Mouse (Mus musculus): ENCODE data around the gene Pax6. TPM values are rescaled to one million over a fixed set of nuclear protein-coding genes. Genes with fewer than 3 reads are reported as not detected.

The Pax6 gene
- total and polyA plus RNA-seq, 2 experiments from 2014 or later, result 0.15 TPM; not detected in 1

GRCm38 (mm10) chr2:105679331-105679730, 10.6 kb downstream of the Pax6 start:
- 0% methylated on average over 2 of the region's 2 CpGs for WGBS
- H3K9ac ChIP-seq (replicated peaks; ENCODE audit: low read depth, low read length), result no peak overlapping the region
- no peak overlapping the region for H3K27ac ChIP-seq (ENCODE audit: low read depth)
- DNase-seq (ENCODE audit: low spot score) (no peak), ATAC-seq (ENCODE audit: insufficient read depth, low read depth) (no peak)
- peaks cover 15% of the 10 kb centered on the region; the same call in 1 of the 2 replicates for H3K4me1 ChIP-seq (ENCODE audit: control insufficient read depth, insufficient read depth)
- H3K4me3 ChIP-seq (ENCODE audit: low read depth, low read length), result no peak overlapping the region
- TF ChIP-seq CTCF (IDR thresholded peaks at IDR 0.05; ENCODE audit: low read depth), result no peak
- no peak for TF ChIP-seq EP300 (IDR thresholded peaks at IDR 0.05; ENCODE audit: low read depth)
- peaks cover 98% of the 10 kb centered on the region for H3K27me3 ChIP-seq (ENCODE audit: control insufficient read depth, insufficient read depth, low read length)
- H3K9me3 ChIP-seq (replicated peaks; ENCODE audit: control insufficient read depth, low read length), result no peaks in the 10 kb centered on the region
- H3K36me3 ChIP-seq (replicated peaks; ENCODE audit: control insufficient read depth, insufficient read depth, low read length), result no peaks in the 10 kb centered on the region
- H3K4me2 ChIP-seq (ENCODE audit: low read depth, low read length), result no peak overlapping the region

- ATAC-seq (ENCODE audit: insufficient read depth, low read depth), result no peak
- H3K9me3 ChIP-seq (replicated peaks; ENCODE audit: control insufficient read depth, low read length), result no peaks in the 10 kb centered on the region
- TF ChIP-seq CTCF (IDR thresholded peaks at IDR 0.05; ENCODE audit: low read depth), result no peak
Observed at GRCm38 (mm10) chr2:105680146-105680998, 11.7 kb downstream of the Pax6 start.

GRCm38 (mm10) chr2:105680999-105681710, 12.5 kb downstream of the Pax6 start:
- no peaks in the 10 kb centered on the region for H3K36me3 ChIP-seq (replicated peaks; ENCODE audit: control insufficient read depth, insufficient read depth, low read length)
- 0 out of 2 replicates have a peak, but pooled peaks cover 4% of the 10 kb centered on the region for H3K4me1 ChIP-seq (ENCODE audit: control insufficient read depth, insufficient read depth)
- no peak overlapping the region for H3K9ac ChIP-seq (replicated peaks; ENCODE audit: low read depth, low read length)
- no peak overlapping the region for H3K27ac ChIP-seq (ENCODE audit: low read depth)
- no peak overlapping the region for H3K4me3 ChIP-seq (ENCODE audit: low read depth, low read length)
- no peaks in the 10 kb centered on the region for H3K9me3 ChIP-seq (replicated peaks; ENCODE audit: control insufficient read depth, low read length)
- no peak overlapping the region for H3K4me2 ChIP-seq (ENCODE audit: low read depth, low read length)
- no peak for ATAC-seq (ENCODE audit: insufficient read depth, low read depth)
- no peak for DNase-seq (ENCODE audit: low spot score)
- WGBS, result 5% methylated on average over 30 of the region's 30 CpGs
- peaks cover 97% of the 10 kb centered on the region for H3K27me3 ChIP-seq (ENCODE audit: control insufficient read depth, insufficient read depth, low read length)
- TF ChIP-seq CTCF (IDR thresholded peaks at IDR 0.05; ENCODE audit: low read depth) (no peak), EP300 (IDR thresholded peaks at IDR 0.05; ENCODE audit: low read depth) (no peak)

More at GRCm38 (mm10) chr2:105680146-105680998, 11.7 kb downstream of the Pax6 start:
- no peak for DNase-seq (ENCODE audit: low spot score)
- H3K9ac ChIP-seq (replicated peaks; ENCODE audit: low read depth, low read length), result no peak overlapping the region
- H3K27ac ChIP-seq (ENCODE audit: low read depth), result no peak overlapping the region
- no peaks in the 10 kb centered on the region for H3K36me3 ChIP-seq (replicated peaks; ENCODE audit: control insufficient read depth, insufficient read depth, low read length)
- H3K4me3 ChIP-seq (ENCODE audit: low read depth, low read length), result no peak overlapping the region
- WGBS, result 4% methylated on average over 23 of the region's 24 CpGs
- H3K4me2 ChIP-seq (ENCODE audit: low read depth, low read length), result no peak overlapping the region
- H3K27me3 ChIP-seq (ENCODE audit: control insufficient read depth, insufficient read depth, low read length), result peaks cover 97% of the 10 kb centered on the region
- peaks cover 6% of the 10 kb centered on the region; the same call in 1 of the 2 replicates for H3K4me1 ChIP-seq (ENCODE audit: control insufficient read depth, insufficient read depth)

GRCm38 (mm10) chr2:105682011-105682501, 13.4 kb downstream of the Pax6 start:
- 0 out of 2 replicates have a peak overlapping the region, but pooled peaks have one; percentile 11 for H3K4me3 ChIP-seq (ENCODE audit: low read depth, low read length)
- peaks cover 97% of the 10 kb centered on the region for H3K27me3 ChIP-seq (ENCODE audit: control insufficient read depth, insufficient read depth, low read length)
- no peaks in the 10 kb centered on the region for H3K36me3 ChIP-seq (replicated peaks; ENCODE audit: control insufficient read depth, insufficient read depth, low read length)
- 2% methylated on average over 23 of the region's 23 CpGs for WGBS
- no peak overlapping the region for H3K4me2 ChIP-seq (ENCODE audit: low read depth, low read length)
- TF ChIP-seq CTCF (IDR thresholded peaks at IDR 0.05; ENCODE audit: low read depth) (no peak), EP300 (IDR thresholded peaks at IDR 0.05; ENCODE audit: low read depth) (no peak)
- H3K4me1 ChIP-seq (ENCODE audit: control insufficient read depth, insufficient read depth), result no peaks in the 10 kb centered on the region
- DNase-seq (ENCODE audit: low spot score) (no peak), ATAC-seq (ENCODE audit: insufficient read depth, low read depth) (no peak)
- H3K27ac ChIP-seq (ENCODE audit: low read depth), result no peak overlapping the region
- H3K9ac ChIP-seq (replicated peaks; ENCODE audit: low read depth, low read length), result no peak overlapping the region
- no peaks in the 10 kb centered on the region for H3K9me3 ChIP-seq (replicated peaks; ENCODE audit: control insufficient read depth, low read length)

- Histone ChIP-seq H3K9ac (replicated peaks; ENCODE audit: low read depth, low read length) (no peak overlapping the region), H3K4me1 (ENCODE audit: control insufficient read depth, insufficient read depth) (peaks cover 4% of the 10 kb centered on the region; the same call in 1 of the 2 replicates), H3K27me3 (ENCODE audit: control insufficient read depth, insufficient read depth, low read length) (peaks cover 97% of the 10 kb centered on the region), H3K4me2 (ENCODE audit: low read depth, low read length) (no peak overlapping the region), H3K9me3 (replicated peaks; ENCODE audit: control insufficient read depth, low read length) (no peaks in the 10 kb centered on the region), H3K4me3 (ENCODE audit: low read depth, low read length) (no peak overlapping the region), H3K27ac (ENCODE audit: low read depth) (no peak overlapping the region), H3K36me3 (replicated peaks; ENCODE audit: control insufficient read depth, insufficient read depth, low read length) (no peaks in the 10 kb centered on the region)
- ATAC-seq (ENCODE audit: insufficient read depth, low read depth) (no peak), DNase-seq (ENCODE audit: low spot score) (no peak)
- no peak for TF ChIP-seq EP300 (IDR thresholded peaks at IDR 0.05; ENCODE audit: low read depth)
- no peak for TF ChIP-seq CTCF (IDR thresholded peaks at IDR 0.05; ENCODE audit: low read depth)
- WGBS, result 4% methylated on average over 21 of the region's 21 CpGs
Observed at GRCm38 (mm10) chr2:105682634-105683351, 14.1 kb downstream of the Pax6 start.

All from heart, postnatal 0 days (tissue).